Mouse (Mus musculus): Measurements from ENCODE around the gene Hspa1b. TPM values are rescaled to one million over a fixed set of nuclear protein-coding genes. Genes with fewer than 3 reads are reported as not detected.
"Not testable (repeated sequence)": the region's sequence is repeated elsewhere in the genome, so short reads cannot be mapped to it uniquely, and the experiment has no call there.

Hspa1b gene
- polyA plus RNA-seq, 1 experiment from 2014 or later: 0.74 TPM

DNA sequence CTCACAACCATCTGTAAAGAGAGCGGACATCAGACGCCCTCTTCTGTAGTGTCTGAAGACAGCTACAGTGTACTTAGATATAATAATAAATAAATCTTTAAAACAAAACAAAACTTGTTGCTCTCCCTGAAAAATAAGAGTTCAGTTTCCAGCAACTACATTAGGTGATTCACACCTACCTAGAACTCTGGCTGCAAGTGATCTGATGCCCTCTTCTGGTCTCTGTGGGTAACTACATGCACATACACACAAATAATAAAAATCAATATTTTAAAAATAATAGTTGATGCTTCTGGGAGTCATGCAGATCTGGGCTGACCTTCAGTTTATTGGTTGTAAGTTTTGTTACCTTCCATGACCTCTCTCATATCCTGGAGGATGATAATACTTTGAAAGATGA lies 25.2 kb upstream of the Hspa1b start:
- Histone ChIP-seq H3K27ac (ENCODE audit: low read depth, low read length) (no peak overlapping the region), H3K4me3 (ENCODE audit: low read length) (no peak overlapping the region), H3K27me3 (replicated peaks; ENCODE audit: control insufficient read depth, insufficient read depth, low read length) (no peaks in the 10 kb centered on the region), H3K4me2 (ENCODE audit: low read length) (no peak overlapping the region), H3K4me1 (ENCODE audit: control insufficient read depth, insufficient read depth, low read depth, low read length) (peaks cover 17% of the 10 kb centered on the region), H3K9ac (ENCODE audit: low read depth, low read length) (no peak overlapping the region), H3K9me3 (ENCODE audit: control insufficient read depth, low read length) (no peaks in the 10 kb centered on the region), H3K36me3 (ENCODE audit: control insufficient read depth, insufficient read depth, low read length) (peaks cover 5% of the 10 kb centered on the region; the same call in 1 of the 2 replicates)
- 71% methylated on average over 2 of the region's 2 CpGs for WGBS
- no peak for ATAC-seq

DNA sequence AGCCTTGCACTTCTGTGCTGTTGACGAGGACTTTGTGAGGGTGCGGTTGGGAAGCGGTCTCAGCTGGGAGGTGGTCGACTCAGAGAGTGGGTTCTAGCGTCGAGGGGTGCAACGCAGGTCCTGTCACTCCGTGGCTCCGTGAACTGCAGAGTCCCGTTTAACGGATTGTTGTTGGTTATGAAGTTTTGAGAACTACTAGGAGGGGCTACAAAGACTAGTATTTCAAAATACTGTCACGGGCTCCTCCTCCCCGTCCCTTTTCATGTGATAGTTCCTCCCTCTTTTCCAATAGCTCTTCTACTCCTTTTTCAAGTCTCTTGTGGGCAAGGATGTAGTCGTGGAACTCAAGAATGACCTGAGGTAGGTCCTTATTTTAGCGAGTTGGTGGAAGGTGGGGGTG lies 23.3 kb upstream of the Hspa1b start:
- H3K9me3 ChIP-seq (ENCODE audit: control insufficient read depth, low read length): no peaks in the 10 kb centered on the region
- under 1% methylated on average over 15 of the region's 15 CpGs for WGBS
- H3K27ac ChIP-seq (ENCODE audit: low read depth, low read length): peak overlapping the region; percentile 97
- peak overlapping the region; percentile 70 for H3K4me2 ChIP-seq (ENCODE audit: low read length)
- H3K4me3 ChIP-seq (ENCODE audit: low read length): peak overlapping the region; percentile 76
- ATAC-seq: no peak; the same call in none of the 2 replicates
- H3K4me1 ChIP-seq (ENCODE audit: control insufficient read depth, insufficient read depth, low read depth, low read length): peaks cover 17% of the 10 kb centered on the region
- no peaks in the 10 kb centered on the region for H3K27me3 ChIP-seq (replicated peaks; ENCODE audit: control insufficient read depth, insufficient read depth, low read length)
- H3K9ac ChIP-seq (ENCODE audit: low read depth, low read length): peak overlapping the region; percentile 93
- H3K36me3 ChIP-seq (ENCODE audit: control insufficient read depth, insufficient read depth, low read length): peaks cover 5% of the 10 kb centered on the region; the same call in 1 of the 2 replicates

DNA sequence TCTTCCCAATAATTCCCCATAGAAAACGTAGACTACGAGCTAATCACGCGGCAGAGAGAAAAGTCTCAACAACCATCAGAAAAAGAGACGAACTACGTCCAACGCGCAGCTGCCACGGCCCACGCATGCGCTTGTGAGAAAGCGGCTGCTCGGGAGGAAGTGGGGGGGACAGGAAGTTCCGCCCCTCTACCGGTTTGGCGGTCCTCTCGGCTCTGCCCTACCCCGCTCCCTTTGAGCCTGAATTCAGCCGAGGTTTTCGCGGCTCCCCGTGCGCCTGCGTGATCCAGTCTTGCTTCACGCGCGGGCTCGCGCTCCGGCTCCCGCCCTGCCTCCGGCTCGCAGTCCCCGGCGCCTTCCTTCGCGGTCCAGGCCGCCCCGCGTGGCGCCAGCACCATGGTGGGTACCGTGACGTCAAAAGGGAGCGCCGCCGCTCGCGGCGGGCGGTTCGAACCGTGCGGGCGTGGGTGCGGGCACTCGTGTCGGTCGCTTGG lies 22.7 kb upstream of the Hspa1b start, which contains the start of gene Lsm2:
Gene Lsm2 (plus strand): TSS at position 173 of the 491 bp plus-strand sequence.
- Histone ChIP-seq H3K4me1 (ENCODE audit: control insufficient read depth, insufficient read depth, low read depth, low read length) (peaks cover 17% of the 10 kb centered on the region), H3K9ac (ENCODE audit: low read depth, low read length) (peak within 1 kb of the TSS; percentile 93), H3K27me3 (replicated peaks; ENCODE audit: control insufficient read depth, insufficient read depth, low read length) (no peaks in the 10 kb centered on the region), H3K36me3 (ENCODE audit: control insufficient read depth, insufficient read depth, low read length) (peaks cover 5% of the 10 kb centered on the region; the same call in 1 of the 2 replicates), H3K27ac (ENCODE audit: low read depth, low read length) (peak within 1 kb of the TSS; percentile 97), H3K4me3 (ENCODE audit: low read length) (peak within 1 kb of the TSS; percentile 76), H3K4me2 (ENCODE audit: low read length) (peak within 1 kb of the TSS; percentile 70), H3K9me3 (ENCODE audit: control insufficient read depth, low read length) (no peaks in the 10 kb centered on the region)
- WGBS: under 1% methylated on average over 56 of the region's 58 CpGs
- peak; percentile 97 for ATAC-seq

DNA sequence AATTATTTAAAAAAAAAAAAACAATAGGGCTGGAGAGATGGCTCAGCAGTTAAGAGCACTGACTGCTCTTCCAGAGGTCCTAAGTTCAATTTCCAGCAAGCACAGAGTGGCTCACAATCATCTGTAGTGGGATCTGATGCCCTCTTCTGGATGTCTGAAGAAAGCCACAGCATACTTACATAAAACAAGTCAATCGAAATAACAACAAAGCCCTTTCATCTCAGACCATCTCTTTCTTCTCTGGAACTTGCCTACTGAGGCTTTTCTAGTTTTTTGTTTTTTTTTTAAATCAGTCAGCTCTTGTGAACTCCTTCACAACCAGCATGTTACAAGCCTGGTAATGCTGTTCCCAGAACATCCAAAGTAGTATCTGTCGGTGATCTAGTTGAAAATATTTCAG lies 21.6 kb upstream of the Hspa1b start:
- H3K9me3 ChIP-seq (ENCODE audit: control insufficient read depth, low read length): no peaks in the 10 kb centered on the region
- H3K4me2 ChIP-seq (ENCODE audit: low read length): peak overlapping the region; percentile 70
- peak overlapping the region; percentile 93 for H3K9ac ChIP-seq (ENCODE audit: low read depth, low read length)
- H3K4me3 ChIP-seq (ENCODE audit: low read length): peak overlapping the region; percentile 76
- WGBS: 17% methylated on average over 2 of the region's 2 CpGs
- H3K36me3 ChIP-seq (ENCODE audit: control insufficient read depth, insufficient read depth, low read length): peaks cover 4% of the 10 kb centered on the region; the same call in 1 of the 2 replicates
- H3K27me3 ChIP-seq (replicated peaks; ENCODE audit: control insufficient read depth, insufficient read depth, low read length): no peaks in the 10 kb centered on the region
- no peak for ATAC-seq
- H3K27ac ChIP-seq (ENCODE audit: low read depth, low read length): no peak overlapping the region
- peaks cover 17% of the 10 kb centered on the region for H3K4me1 ChIP-seq (ENCODE audit: control insufficient read depth, insufficient read depth, low read depth, low read length)

DNA sequence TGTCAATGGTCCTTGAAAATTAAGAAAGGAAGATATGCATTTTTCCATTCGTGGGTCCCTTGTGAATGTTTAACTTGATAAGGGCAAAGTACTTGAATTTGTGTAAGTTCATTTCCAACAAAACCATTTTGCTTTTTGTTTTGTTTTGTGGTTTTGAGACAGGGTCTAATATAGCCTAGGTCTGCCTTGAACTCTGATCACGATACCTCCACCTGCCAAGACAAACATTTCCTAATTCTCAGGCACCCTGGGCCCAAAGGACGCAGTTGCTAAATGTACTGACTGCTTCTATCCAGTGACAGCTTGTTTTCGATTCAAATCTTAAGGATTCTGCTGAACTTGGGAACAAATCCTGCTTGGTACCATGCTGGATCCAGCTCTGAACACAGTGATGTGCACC lies 20.6 kb upstream of the Hspa1b start:
- Histone ChIP-seq H3K36me3 (ENCODE audit: control insufficient read depth, insufficient read depth, low read length) (no peaks in the 10 kb centered on the region), H3K27me3 (replicated peaks; ENCODE audit: control insufficient read depth, insufficient read depth, low read length) (no peaks in the 10 kb centered on the region), H3K4me1 (ENCODE audit: control insufficient read depth, insufficient read depth, low read depth, low read length) (peaks cover 17% of the 10 kb centered on the region), H3K27ac (ENCODE audit: low read depth, low read length) (no peak overlapping the region), H3K9ac (ENCODE audit: low read depth, low read length) (no peak overlapping the region), H3K4me3 (ENCODE audit: low read length) (no peak overlapping the region), H3K4me2 (ENCODE audit: low read length) (no peak overlapping the region), H3K9me3 (ENCODE audit: control insufficient read depth, low read length) (no peaks in the 10 kb centered on the region)
- WGBS: 88% methylated on average over 4 of the region's 4 CpGs
- no peak for ATAC-seq

DNA sequence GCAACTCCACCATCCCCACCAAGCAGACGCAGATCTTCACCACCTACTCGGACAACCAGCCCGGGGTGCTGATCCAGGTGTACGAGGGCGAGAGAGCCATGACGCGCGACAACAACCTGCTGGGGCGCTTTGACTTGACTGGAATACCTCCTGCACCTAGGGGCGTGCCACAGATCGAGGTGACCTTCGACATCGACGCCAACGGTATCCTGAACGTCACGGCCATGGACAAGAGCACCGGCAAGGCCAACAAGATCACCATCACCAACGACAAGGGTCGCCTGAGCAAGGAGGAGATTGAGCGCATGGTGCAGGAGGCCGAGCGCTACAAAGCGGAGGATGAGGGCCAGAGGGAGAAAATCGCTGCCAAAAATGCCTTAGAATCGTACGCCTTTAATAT lies 19.2 kb upstream of the Hspa1b start:
- H3K9me3 ChIP-seq (ENCODE audit: control insufficient read depth, low read length): no peaks in the 10 kb centered on the region
- WGBS: 90% methylated on average over 27 of the region's 27 CpGs

DNA sequence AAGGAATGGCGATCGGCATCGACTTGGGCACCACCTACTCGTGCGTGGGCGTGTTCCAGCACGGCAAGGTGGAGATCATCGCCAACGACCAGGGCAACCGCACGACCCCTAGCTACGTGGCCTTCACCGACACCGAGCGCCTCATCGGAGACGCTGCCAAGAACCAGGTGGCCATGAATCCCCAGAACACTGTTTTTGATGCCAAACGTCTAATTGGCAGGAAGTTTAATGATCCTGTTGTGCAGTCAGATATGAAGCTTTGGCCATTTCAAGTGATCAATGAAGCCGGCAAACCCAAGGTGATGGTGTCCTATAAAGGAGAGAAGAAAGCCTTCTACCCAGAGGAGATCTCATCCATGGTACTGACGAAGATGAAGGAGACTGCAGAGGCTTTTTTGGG lies 18.0 kb upstream of the Hspa1b start:
- WGBS: 93% methylated on average over 20 of the region's 20 CpGs
- no peak for ATAC-seq
- no peak overlapping the region for H3K4me2 ChIP-seq (ENCODE audit: low read length)

More for the DNA sequence above, 19.2 kb upstream of the Hspa1b start:
- H3K36me3 ChIP-seq (ENCODE audit: control insufficient read depth, insufficient read depth, low read length): no peaks in the 10 kb centered on the region
- H3K4me2 ChIP-seq (ENCODE audit: low read length): no peak overlapping the region
- H3K9ac ChIP-seq (ENCODE audit: low read depth, low read length): no peak overlapping the region
- no peak for ATAC-seq
- no peak overlapping the region for H3K4me3 ChIP-seq (ENCODE audit: low read length)
- H3K4me1 ChIP-seq (ENCODE audit: control insufficient read depth, insufficient read depth, low read depth, low read length): peaks cover 17% of the 10 kb centered on the region
- H3K27me3 ChIP-seq (replicated peaks; ENCODE audit: control insufficient read depth, insufficient read depth, low read length): no peaks in the 10 kb centered on the region
- no peak overlapping the region for H3K27ac ChIP-seq (ENCODE audit: low read depth, low read length)

DNA sequence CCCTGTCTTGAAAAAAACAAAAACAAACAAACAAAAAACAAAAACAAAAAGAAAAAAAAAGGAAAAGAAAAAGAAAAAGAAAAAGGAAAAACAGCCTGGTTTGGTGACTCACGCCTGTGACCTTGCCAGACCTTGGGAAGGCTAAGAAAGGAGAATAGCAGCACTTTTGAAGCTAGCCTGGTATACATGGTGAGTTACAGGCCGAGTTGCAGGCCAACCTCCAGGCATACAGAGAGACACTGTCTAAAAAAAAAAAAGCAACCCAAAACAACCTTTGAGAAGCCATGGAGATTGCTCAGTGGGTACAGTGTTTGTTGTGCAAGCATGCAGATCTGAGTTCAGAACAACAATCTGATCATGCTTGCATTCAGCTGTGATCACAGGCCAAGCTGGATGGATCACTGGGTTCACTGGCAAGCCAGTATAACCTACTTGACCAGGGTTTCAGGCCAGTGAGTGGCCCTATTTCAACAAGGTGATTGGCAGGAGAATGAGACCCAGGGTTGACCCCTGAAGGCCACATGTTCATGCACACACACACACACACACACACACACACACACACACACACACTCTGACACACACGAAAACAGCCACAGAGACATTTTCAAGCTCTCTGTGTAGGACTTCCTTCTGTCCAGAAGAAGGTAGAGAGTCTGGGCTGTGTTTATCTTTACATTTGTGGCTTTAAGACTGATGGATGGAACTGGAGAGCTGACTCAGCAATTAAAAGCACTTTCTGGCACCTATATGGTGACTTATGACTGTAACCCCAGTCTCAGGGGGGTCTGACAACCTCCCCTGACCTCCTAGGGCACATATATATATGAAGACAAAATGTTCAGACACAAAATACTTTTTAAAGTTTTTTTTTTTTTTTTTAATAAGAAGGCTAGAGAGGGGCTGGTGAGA lies 16.8 kb upstream of the Hspa1b start:
- H3K27ac ChIP-seq (ENCODE audit: low read depth, low read length): no peak overlapping the region
- no peaks in the 10 kb centered on the region for H3K9me3 ChIP-seq (ENCODE audit: control insufficient read depth, low read length)
- no peak for ATAC-seq
- no peaks in the 10 kb centered on the region for H3K36me3 ChIP-seq (ENCODE audit: control insufficient read depth, insufficient read depth, low read length)
- H3K9ac ChIP-seq (ENCODE audit: low read depth, low read length): no peak overlapping the region
- 81% methylated on average over 3 of the region's 3 CpGs for WGBS
- no peak overlapping the region for H3K4me2 ChIP-seq (ENCODE audit: low read length)
- no peak overlapping the region for H3K4me3 ChIP-seq (ENCODE audit: low read length)
- no peaks in the 10 kb centered on the region for H3K27me3 ChIP-seq (replicated peaks; ENCODE audit: control insufficient read depth, insufficient read depth, low read length)
- H3K4me1 ChIP-seq (ENCODE audit: control insufficient read depth, insufficient read depth, low read depth, low read length): peaks cover 9% of the 10 kb centered on the region

More for the DNA sequence above, 18.0 kb upstream of the Hspa1b start:
- Histone ChIP-seq H3K27ac (ENCODE audit: low read depth, low read length) (no peak overlapping the region), H3K9ac (ENCODE audit: low read depth, low read length) (no peak overlapping the region), H3K36me3 (ENCODE audit: control insufficient read depth, insufficient read depth, low read length) (no peaks in the 10 kb centered on the region), H3K4me3 (ENCODE audit: low read length) (no peak overlapping the region), H3K9me3 (ENCODE audit: control insufficient read depth, low read length) (no peaks in the 10 kb centered on the region), H3K4me1 (ENCODE audit: control insufficient read depth, insufficient read depth, low read depth, low read length) (peaks cover 14% of the 10 kb centered on the region), H3K27me3 (replicated peaks; ENCODE audit: control insufficient read depth, insufficient read depth, low read length) (no peaks in the 10 kb centered on the region)

DNA sequence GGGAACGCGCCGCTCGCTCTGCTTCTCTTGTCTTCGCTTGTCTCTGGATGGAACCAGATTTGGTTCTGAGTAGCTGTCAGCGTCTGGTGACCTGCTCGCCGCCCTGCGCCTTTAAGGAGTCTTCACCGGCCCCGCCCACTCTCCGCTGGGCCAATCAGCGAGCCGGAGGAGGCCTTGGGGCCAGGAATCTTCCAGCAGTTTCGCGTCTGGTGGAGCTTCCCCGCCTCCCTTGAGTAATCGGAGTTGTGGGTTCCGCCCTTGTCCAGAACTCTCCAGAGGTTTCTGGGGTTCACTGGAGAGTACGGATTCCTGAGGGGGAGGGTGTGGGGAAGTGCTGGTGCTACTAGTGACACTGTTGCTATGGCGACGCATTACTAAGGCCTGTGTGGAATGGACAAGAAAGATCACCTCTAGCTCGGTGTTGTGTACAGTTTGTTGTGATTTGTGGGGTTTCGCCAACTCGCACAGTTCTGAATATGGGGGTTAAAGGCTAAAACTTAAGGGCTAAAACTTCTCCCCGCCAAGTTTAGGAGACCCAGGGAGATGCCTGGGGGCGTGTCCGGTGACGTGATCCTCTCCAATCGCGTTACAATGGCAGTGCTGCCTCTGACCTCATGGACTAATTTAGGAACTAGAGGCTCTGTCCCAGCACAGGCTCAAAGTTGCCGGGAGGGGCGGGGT lies 13.2 kb upstream of the Hspa1b start, which contains the start of the genes Hspa1a and Hspa1l:
Gene Hspa1a (minus strand): TSS at position 88 of the 681 bp plus-strand sequence.
Gene Hspa1l (plus strand): TSS at position 635 of the 681 bp plus-strand sequence.
- not testable (repeated sequence) for H3K27ac ChIP-seq (ENCODE audit: low read depth, low read length); H3K36me3 ChIP-seq (ENCODE audit: control insufficient read depth, insufficient read depth, low read length); H3K4me1 ChIP-seq (ENCODE audit: control insufficient read depth, insufficient read depth, low read depth, low read length); H3K9me3 ChIP-seq (ENCODE audit: control insufficient read depth, low read length)
- H3K9ac ChIP-seq (ENCODE audit: low read depth, low read length): peak within 1 kb of the TSS; percentile 52
- H3K4me3 ChIP-seq (ENCODE audit: low read length): peak within 1 kb of the TSS; percentile 41
- WGBS: under 1% methylated on average over 26 of the region's 33 CpGs
- H3K4me2 ChIP-seq (ENCODE audit: low read length): peak within 1 kb of the TSS; percentile 86
- peak; percentile 95 for ATAC-seq
- H3K27me3 ChIP-seq (replicated peaks; ENCODE audit: control insufficient read depth, insufficient read depth, low read length): peaks cover 21% of the 10 kb centered on the region
